Mouse (Mus musculus): ENCODE data around the gene Abcc5. TPM values are rescaled to one million over a fixed set of nuclear protein-coding genes. Genes with fewer than 3 reads are reported as not detected.
"Not testable (repeated sequence)": the region's sequence is repeated elsewhere in the genome, so short reads cannot be mapped to it uniquely, and the experiment has no call there.

Abcc5 gene
- total RNA-seq, 2 experiments from 2014 or later: 175 to 193 TPM

DNA sequence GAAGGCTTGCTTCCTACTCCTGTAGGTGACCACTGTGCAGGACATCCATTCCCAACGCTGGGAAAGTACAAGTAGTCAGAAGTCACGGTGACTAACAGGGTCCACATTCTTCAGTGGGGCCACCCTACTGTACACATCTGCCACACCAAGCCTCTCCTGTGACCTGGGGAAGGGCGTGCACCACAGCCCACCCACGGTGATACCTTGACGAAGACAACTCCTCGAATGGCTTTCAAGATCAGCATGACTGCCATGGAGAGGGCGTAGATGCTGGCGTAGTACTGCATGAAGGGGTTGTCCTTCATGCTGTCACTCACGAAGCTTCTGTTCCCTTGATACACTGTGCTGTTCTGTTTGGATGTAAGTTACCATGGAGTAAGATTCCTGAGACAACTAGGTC lies 58.0 kb downstream of the Abcc5 start:
- DNase-seq (ENCODE audit: low spot score in 2 of 2): no peak

DNA sequence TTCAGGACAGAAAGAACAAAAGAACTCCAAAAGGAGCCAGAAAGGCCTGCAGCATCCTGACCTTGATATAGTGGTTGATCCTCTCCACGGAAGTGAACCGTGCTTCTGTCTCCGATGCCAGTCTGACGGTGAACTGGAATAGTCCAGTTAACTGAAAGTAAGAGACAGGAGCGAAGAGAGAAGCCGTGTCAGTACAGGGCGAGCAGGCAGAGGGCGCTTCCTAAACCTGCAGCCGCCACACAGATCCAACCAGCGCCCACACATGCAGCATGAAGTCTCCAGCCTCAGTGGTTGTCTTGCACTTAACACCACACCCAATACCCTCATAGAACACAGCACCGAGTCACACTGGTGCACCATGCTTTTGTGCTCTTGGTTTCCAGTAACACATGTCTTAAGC lies 64.1 kb downstream of the Abcc5 start:
- DNase-seq (ENCODE audit: low spot score in 2 of 2): no peak

DNA sequence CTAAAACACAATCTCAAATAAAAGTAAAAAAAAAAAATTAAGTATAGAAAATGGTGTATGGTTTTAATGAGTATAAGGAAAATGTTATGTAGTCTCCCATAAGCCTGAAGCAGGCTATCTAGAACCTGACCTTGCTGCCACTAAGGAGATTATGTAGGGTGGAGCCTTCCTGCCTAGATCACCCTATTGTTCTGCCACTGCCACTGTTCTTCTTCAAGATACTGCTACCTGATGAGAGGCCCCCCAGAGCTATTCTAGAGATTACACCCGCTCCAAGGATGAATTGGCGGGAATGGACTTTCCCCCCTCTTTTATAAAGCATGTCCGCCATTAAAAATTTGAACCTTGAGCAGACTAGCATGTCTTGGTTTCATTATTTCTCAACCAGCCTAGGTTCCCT lies 64.7 kb downstream of the Abcc5 start:
- DNase-seq (ENCODE audit: low spot score in 2 of 2): not testable (repeated sequence)

DNA sequence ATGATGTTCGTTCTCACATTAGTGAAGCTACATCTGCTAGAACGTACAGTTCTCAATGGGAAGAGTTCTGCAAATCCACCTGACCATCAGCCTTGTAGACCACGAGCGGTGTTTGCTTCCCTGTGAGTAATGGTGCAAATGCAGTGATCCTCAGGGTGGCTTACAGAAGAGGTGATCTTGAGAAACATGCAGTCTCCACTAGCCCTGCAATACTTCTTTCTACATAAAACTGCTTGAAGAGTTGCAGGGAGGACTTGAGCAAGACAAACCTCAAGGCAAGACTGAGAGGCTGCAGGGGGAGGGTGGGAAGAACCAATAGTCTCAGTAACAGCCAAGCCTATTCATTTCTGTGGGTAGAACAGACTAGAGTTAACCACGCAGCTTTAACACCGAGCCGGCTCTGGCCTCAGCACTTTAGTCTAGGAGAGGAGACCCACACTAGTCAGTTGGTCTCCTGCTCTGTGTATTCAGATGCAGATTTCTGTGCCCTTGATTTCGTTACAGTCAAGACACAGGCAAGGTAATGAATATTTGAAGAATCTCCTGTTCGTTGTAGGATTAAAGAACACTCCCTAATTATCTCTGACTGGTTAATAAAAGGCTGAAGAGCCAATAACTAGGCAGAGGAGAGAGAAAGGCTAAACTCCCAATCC lies 66.4 kb downstream of the Abcc5 start:
- DNase-seq (ENCODE audit: low spot score in 2 of 2): no peak

DNA sequence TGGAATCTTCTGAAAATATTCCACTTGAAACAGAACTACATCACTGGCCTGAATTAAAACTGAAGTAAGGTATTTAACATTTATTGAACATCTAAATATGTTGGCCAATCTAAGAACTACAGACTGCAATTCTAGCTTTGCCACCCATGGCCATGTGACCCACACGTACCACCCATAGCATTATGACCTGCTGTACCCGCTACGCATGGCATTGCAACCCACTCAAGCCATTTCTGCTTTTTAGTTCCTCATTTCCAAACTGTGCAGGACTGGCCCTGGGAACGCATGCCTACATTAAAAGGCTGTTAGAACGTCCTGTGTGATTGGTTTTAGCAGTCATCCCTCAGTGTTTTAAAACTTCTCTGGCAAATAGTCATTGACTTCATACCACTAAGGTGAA lies 68.4 kb downstream of the Abcc5 start:
- DNase-seq (ENCODE audit: low spot score in 2 of 2): no peak

DNA sequence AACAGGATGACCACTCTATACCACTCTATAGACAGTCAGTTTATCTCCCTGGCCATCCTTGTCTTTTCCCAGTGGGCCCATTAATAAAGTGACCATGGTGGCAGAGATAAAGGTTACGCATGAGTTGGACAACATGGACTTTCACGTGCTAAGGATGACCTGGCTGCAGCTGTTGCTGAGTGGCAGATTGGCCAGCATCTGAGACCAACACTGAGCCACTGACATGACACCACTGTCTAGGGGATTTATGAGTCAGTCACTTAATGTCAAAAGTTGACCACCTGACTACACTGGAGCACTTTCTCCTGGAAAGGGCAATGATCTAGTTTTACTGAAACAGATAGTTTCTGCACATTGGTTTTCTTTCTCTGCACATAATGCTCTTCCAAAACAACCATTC lies 71.4 kb downstream of the Abcc5 start:
- no peak for DNase-seq (ENCODE audit: low spot score in 2 of 2)

DNA sequence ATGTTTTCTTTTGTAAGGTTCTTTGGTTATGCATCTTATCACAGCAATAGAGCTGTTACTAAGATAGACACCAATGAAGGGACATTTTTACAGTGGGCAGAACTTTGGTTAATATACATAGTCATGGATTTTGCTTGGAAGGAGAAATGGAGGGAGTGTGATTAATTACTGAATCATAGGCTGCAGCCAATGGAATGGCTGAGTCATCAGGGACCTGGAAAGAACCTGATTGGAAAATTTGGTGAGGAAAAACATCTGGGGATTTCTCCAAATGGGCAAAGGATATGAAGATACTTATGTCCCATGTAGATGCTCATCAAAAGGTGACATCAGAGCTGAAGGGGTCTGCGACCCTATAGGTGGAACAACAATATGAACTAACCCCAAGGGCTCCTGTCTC lies 72.2 kb downstream of the Abcc5 start:
- no peak for DNase-seq (ENCODE audit: low spot score in 2 of 2)

DNA sequence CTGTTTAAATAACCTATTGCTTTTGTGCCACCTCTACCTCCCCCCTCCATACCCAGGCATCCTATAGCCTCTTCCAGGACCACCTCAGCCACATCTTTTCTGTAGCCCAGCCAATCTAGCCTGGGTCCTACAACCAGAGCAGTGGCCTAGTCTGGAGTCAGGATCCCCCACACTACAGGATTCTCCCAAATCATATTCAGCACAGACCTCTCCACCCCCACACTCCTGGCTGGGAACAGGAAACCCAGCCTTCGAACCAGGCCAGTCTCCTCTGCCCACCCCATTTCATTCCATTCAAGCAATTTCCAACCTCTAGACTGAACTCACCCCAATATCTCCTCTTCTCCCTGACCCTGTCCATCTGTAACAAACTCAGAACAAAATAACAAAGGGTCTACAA lies 80.7 kb downstream of the Abcc5 start:
- no peak for DNase-seq (ENCODE audit: low spot score in 2 of 2)

DNA sequence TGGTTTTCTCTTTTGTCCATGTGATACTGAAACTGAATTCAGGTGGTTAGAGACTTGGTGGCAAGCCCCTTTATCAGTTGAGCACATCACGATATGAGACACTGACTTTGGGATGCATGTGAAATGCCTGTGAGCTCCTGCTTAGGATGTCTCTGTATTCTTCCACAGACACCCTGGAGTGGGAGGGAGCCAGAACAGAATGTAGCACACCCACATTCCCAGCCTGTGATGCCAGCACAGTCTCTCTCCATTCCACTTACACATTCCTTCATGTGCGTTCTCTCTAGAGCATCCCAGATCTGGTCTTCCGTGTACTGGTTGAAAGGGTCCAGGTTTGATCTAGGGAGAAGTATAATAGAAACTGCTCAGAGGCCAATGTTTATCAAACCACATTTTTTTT lies 87.6 kb downstream of the Abcc5 start:
- DNase-seq (ENCODE audit: low spot score in 2 of 2): peak in 1 of 2 experiments; percentile 63

DNA sequence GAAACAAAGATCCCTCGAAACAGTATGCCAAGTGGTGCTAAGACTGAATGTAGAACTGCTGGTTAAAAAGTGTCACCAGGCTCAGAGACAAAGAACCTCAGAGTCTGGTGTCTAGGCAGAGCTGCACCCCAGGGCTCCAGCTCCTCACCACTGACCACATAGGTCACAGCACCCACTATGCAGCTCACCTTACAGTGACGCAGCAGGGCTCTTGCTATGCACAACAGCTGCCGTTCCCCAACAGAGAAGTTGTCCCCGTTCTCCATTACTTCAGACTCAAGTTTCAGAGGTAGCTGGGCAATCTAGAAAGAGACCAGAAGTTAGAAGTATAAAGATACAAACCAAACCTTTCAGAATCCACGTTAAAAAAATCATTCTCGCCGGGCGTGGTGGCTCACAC lies 91.3 kb downstream of the Abcc5 start:
- no peak for DNase-seq (ENCODE audit: low spot score in 2 of 2)

DNA sequence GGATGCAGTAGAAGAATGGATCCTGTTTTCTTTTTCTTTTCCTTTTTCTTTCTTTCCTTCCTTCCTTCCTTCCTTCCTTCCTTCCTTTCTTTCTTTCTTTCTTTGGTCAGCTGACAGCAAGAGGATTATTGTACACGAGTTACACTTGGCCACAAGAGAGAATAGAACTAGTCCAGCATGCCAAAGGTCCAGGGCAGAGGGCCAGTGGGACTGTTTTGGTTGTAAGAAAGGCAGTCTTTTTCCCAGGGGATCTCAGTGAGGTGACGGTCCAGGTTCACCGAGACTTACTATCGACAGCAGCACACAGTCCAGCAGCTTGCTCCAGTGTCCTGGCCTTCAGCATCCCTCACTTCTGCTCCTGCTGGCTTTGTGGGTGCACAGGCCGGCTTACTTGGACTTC lies 97.9 kb downstream of the Abcc5 start:
- DNase-seq (ENCODE audit: low spot score in 2 of 2): no peak

DNA sequence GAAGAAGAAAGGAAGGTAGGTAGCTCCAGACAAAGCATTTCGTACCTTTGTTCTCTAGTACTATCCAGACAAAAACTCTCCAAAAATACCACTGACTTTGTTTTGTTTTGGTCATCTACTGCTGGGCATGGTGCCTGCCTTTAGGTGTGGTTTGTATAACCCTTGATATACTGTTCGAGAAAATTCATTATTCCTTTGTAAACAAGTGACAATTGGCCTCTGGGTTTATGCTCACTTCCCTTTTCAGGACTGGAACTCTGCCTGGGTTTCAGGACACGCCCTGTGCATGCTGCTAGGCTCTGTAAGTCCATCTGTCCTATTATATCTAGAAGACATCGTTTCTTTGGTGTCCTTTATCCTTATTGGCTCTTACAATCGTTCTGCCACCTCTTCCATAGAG lies 100.9 kb downstream of the Abcc5 start, which contains the start of gene Cyp2ab1:
TSS of gene Cyp2ab1 (minus strand) at position 119 of the 400 bp plus-strand sequence.
- no peak for DNase-seq (ENCODE audit: low spot score in 2 of 2)

DNA sequence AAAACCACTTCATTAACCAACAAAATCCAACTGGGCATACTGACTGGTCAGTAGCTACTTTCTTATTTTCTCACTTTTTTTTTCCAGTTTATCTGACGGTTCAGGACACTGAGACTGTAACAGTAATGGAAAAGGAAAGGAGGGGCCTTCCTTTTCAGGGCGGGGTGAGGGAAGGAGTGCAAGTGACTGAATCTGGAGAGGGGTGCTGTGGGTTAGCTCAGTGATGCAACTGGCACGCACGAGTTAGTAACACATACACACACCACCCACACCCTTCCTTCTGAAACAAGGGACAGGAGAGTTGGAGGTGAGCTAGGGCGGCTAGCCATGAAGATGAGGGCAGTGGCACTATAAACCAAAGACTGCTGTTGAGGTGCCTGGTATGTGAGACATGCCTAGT lies 102.3 kb downstream of the Abcc5 start:
- DNase-seq (ENCODE audit: low spot score in 2 of 2): no peak

DNA sequence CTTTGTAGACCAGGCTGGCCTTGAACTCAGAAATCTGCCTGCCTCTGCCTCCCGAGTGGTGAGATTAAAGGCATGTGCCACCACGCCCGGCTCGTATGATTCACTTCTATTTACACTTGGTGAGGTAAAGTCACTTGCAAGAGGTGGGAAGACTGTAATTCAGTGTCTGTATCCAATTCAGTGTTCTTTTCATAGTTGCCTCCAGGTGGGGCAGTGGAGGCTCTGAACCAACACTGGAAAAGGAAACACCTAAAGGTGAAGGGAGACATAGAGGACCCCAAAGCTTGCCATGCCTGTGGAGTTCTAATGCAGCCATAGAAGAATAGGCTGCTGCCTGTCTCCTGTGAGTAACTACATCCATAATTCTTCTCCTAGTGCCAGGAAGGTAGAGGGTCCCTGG lies 103.9 kb downstream of the Abcc5 start:
- no peak for DNase-seq (ENCODE audit: low spot score in 2 of 2)

DNA sequence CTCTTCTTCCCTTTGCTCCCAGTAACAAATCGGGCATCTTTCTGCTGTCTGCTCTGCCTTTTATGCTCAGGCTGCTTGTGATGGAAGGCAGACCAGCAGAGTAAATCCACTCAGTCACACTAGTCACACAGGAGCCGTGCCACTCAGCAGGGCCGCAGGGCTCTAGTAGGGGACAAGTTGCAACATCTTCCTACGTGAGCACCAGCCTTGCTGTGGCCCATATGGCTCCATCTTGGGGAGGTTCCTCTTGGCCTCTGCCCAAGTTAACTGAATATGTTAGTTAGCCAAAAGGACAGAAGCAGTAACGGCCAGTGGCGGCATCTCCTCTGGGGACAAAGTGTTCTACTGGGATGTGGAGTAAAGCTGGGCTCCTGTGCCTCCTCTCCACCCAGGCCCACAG lies 109.4 kb downstream of the Abcc5 start:
- DNase-seq (ENCODE audit: low spot score in 2 of 2): no peak

DNA sequence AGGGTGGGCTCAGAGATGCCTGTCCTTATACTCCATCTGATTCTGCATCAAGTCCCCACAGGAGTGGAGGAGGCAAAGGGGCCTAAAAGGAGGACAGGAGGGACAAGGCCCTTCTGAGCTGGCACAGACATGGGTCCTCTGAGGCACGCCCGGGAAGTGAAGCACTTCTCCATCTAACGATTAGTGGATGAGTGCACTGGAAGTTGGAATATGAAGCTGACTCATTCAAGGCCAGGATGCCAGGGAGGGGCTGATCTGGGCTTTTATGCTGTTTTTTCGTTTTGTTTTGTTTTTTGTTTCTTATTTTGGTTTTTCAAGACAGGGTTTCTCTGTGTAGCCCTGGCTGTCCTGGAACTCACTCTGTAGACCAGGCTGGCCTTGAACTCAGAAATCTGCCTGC lies 110.9 kb downstream of the Abcc5 start:
- no peak for DNase-seq (ENCODE audit: low spot score in 2 of 2)

DNA sequence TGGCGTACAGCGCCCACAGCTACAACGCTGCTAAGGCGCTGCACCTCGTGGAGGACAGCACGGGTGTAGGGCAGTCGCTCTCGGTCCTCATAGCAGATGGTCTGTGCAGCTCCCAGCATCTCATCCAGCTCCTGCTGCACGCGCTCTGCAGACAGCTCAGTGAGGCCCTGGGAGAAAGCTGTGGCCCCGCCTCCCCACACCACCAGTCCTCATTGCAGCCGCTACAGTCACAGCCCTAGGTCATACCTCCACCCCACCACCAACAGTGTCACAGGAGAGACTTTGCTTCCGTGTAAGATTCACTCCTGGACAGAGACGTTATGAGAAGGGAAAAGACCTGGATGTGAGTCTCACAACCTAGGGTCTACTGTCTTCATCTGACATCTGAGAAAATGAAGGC lies 113.9 kb downstream of the Abcc5 start:
- no peak for DNase-seq (ENCODE audit: low spot score in 2 of 2)

DNA sequence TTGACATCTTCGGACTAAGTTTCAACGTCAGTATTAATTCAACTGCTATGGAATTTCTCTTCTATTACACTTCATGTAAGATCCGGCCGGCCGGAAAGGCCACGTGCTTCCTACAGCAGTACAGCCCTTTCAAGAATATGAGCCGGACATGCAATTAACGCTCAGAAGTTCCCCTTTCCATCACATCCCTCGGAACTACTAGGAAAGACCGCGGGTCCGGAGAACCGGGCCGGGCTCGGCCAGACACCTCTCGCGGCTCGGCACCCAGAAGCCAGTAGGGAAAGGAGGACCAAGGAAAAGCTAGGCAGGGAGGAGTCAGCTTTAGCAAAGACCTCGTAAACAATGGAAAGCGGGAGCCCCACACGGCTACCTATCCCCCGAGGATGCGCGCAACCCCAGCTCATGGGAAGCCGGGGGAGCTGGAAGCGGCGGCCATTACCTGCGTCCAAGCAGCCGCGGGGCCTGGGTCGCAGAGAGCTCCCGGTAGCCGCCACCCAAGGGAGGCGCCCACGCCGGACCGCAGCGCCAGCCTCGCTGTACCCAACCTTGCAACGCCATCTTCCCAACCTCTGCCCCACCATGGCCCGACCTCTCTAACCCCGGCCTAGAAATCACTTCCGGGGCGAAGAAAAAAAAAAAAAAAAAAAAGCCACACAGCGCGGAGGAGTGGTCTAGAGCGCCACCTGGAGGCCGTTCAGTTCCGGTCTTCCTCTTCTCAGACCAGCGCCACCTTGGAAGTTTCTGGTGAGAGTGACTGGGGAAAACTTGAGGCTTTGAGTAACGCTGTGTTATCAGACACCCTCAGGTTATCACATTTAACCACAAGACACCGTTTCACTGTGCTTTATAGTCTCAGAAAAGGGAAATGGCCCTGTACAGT lies 124.2 kb downstream of the Abcc5 start, which contains the start of gene Parl:
TSS of gene Parl (minus strand) at position 618 of the 880 bp plus-strand sequence.
- peak; percentile 73 to 83 for DNase-seq (ENCODE audit: low spot score in 2 of 2)

DNA sequence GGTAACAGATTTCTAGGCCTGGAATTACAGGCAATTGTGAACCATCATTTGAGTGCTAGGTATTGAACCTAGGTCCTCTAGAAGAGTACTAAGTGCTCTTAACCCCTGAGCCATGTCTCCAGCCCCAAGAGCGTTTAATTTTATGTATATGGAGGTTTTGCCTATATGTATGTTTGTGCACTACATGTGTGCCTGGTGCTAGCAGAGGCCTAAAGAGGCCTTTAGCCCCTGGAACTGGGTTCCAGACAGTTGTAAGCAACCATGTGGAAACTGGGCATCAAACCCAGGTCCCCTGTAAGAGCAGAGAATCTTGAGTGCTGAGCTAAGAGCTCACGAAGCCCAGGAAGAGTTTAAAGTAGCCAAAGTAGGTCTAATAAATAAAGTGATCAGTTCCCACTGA lies 126.1 kb downstream of the Abcc5 start:
- DNase-seq (ENCODE audit: low spot score in 2 of 2): no peak

Measured in layer of hippocampus, postnatal 14 days (tissue).